Mouse (Mus musculus): ENCODE results near the gene Gm21954.

Gene Gm21954

GRCm38 (mm10) chr3:55418845-55419244, 53.2 kb downstream of the Gm21954 start:
- no peak for DNase-seq

GRCm38 (mm10) chr3:55415527-55415950, 56.5 kb downstream of the Gm21954 start:
- DNase-seq, result peak; percentile 31

Measured in cerebellum, adult 8-10 months (tissue).